Mouse (Mus musculus): ENCODE results near the gene Ehd1.

DNA sequence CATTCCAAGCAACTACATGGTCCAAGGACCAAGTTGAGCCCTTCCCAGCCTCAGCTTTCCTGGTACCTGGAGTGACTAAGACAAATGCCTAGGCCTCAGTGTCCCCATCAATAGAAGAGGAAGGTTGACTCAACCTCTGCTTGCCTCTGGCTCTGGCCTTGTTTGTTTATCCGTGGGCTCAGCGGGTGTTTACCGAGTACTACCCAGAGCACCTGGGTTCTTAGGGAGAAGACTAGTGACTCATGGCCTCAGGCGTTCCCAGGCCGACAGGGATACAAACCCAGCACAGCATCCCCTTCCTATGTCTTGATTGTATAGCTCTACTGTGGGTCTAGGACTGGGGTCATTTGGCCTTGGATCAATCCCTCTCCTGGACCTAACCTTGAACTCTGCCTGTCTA lies 33.3 kb upstream of the Ehd1 start:
- TF ChIP-seq CTCF (IDR thresholded peaks at IDR 0.05; ENCODE audit: low read depth, low read length), result no peak
- no peak for TF ChIP-seq POLR2A (IDR thresholded peaks at IDR 0.05; ENCODE audit: borderline replicate concordance, low read depth, low read length)

Data from bone marrow macrophage, adult 2 months (primary cell).